Mouse (Mus musculus) inflammation-experienced regulatory T-cells, adult 6 months (primary cell): ENCODE data around the gene Sufu. TPM values are rescaled to one million over a fixed set of nuclear protein-coding genes. Genes with fewer than 3 reads are reported as not detected.

Experiments
- ATAC-seq: one replicate; pipeline ENCODE4 v1.8.0; 2017
- polyA plus RNA-seq, 3 experiments: library from polyadenylated mRNA; unstranded; fragments of 100-300 nt; shearing (Covaris generic); gene quantifications; one replicate each; pipeline ENCODE4 v1.2.1; 2017

The Sufu gene
- polyA plus RNA-seq, 3 experiments from 2014 or later = 10.7 to 13.6 (median 12.5) TPM

DNA sequence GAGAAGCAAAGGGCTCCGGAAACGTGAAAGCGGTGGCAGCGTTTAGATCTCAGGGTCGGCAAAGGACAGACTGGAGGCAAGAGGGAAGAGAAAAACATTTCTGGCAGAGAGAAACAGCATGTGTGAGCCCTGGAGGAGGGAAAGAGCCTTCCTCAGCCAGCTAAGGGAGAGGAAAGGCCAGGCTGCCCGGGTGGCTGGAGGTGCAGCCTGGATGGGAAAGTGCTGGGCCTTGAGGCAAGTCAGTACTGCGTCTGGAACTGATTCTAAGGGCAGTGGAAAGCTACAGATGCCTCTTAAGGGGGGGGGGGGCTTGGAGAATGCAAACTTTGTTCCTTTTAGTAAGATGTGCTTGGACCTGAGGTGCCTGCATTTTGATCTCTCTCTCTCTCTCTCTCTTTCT lies 37.0 kb downstream of the Sufu start:
- no peak for ATAC-seq

DNA sequence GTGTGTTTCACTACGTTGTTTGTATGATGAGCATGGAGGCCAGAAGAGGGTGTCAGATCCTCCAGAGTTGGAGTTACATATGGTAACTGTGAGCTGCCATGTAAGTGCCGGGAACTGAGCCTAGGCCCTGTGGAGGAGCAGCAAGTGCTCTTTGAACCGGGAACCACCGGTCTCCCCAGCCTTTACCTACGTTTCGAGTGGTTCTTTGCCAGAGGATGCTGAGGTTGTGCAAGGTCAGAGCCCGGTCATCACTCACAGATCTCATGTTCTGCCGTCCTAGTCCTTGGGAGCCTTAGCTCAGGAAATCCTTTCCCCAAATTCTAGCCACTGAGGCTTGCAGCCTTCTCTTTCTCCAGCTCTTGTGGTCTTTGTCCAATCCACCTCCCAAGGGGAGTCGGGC lies 37.5 kb downstream of the Sufu start:
- ATAC-seq = no peak

DNA sequence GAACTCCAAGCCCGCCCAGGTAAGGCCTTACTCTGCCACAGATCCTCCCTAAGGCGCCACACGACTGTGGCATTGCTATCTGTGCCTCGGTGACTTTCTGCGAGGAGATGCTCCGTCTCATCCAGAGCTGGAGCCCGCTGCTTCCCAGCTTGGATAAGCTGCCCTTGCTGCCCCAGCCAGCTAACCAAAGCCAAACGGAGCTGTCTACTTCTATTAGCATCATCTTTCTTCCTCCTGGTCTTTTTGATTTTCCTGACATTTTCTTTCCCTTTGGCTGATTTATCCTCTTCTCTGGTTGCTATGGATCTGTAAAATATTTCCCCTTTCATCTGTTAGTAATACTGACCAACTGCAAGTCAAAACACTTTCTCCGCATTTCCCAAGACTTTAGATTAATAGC lies 37.9 kb downstream of the Sufu start:
- no peak for ATAC-seq

DNA sequence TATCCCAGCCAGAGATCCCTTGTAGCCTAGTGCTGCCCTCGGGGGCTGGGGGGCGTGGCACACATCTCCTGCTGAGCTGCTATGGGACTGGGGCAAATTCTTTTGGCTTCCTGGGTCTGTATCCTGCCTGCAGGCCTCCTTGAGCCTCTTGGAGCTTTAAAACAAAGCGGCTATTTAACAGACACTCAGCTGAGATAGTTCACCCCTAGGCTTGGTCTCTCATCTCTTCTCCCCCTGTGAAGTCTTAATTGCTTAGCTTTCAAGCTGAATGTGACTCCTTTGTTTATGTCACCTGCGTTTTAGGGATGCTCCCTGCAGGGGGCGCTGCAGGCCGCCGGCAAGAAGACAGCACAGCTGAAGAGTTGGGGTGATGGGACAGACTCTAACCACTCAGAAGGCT lies 38.8 kb downstream of the Sufu start:
- no peak for ATAC-seq

DNA sequence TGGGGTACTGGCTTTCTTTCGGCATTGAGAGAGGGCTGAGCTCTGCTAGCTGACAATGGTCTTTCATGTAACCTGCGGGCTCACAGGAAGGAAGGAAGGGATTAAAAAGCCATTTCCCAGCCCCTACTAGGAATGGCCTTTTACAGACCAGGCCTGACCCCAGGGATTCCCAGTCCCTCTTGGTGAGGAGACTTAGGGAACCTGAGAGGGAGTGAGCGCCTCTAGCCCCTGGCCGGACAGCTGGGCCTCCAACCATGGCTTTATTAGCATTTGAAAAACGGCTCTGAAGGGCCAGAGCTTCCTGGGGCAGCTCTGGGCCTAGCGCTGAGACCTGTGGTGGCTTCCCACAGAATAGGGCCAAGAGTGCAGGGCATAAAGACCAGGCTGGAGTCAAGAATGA lies 46.8 kb downstream of the Sufu start:
- no peak for ATAC-seq

DNA sequence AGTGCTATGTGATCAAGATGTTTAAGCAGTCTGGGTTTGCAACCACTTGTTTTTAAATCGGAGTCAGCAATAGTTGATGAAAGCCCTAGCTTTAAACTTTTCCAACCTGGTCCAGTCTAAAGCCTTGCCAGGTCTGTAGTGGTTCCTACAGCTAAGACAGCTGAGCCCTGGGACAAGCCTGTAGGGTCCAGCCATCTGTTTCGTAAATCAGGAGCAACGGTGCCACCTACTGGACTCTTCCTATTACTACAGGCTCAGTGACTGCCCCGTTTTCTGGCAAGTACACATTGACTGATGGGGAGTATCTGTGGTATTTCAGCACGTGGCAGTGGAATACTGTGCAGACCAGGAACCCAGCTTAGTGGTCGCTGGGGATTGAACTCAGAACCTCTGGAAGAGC lies 47.5 kb downstream of the Sufu start:
- no peak for ATAC-seq

DNA sequence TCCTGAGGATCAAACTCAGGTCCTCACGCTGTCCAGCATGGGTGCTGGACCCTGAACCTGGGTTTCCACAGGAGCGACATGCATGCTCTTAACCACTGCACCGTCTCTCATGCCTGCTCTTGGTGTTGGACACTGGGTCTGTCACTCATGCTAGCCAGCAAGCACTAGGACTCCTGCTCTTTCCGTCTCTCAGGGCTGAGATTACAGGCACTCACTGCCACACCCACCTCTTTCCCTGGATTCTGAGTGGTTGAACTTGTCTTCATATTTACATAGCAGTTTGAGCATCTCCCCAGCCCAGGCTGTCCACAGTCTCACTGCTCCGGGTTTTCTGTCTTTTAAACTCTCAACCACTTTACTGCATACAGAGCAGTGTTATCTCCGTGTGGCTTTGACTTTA lies 48.9 kb downstream of the Sufu start:
- no peak for ATAC-seq

DNA sequence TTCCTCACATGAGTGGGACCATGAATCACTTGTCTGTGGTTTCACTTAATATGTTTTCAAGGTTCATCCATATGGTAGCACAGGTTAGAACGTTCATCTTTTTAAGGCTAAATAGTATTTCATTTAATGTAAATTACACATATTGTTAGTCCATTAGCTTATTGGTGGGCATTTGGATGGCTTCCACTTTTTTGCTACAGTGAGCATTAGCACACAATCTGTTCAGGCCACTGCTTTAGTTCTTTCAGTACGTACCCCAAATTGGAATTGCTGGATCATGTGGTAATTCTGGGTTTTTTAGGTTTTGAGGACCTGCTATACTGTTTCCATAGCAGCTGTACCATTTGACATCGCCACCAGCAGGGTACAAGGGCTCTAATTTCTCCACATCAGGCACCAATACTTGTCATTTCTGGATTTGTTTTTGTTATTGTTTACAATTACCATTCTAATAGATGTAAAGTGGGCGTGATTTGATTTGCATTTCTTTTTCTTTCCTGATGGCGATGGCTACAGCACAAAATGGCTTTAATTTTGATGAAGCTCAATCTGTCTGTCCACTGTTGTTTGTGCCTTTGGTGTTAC lies 49.8 kb downstream of the Sufu start:
- ATAC-seq = no peak

DNA sequence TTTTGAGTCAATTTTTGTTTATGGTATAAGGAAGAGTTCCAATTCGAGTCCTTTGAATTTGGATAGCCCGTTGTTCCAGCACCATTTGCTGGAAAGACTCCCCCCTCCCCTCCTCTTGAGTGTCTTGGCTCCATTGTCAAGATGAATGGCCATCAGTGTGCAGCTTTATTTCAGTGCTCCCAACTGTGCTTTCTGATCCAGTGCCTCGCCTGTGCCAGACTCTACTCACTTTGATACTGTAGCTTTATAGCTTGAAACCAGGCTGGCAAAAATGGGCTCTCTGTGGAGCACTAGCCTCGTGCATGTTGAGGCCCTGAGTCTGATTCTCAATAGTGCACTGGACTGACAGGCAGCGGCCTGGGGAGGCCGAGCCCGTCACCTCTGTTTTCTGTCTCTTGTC lies 50.4 kb downstream of the Sufu start:
- ATAC-seq = no peak

DNA sequence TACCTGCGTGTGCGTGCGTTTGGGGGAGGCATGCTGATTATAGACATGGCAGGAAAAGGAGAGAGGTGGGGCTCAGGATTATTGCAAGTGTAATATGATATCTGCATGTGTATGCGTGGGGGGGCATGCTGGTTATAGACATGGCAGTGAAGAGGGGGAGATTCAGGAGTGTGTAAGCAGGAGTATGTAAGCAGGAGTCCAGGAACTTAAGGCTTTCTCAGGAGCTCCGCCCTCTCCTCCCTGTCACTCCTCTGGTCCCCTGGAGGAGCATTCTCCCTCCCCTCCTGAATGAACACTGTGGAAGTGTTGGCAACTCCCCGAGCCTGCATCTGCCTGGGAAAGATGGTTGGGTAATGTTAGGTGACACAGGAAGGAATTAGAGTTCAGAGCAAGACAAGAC lies 51.2 kb downstream of the Sufu start:
- ATAC-seq = no peak

DNA sequence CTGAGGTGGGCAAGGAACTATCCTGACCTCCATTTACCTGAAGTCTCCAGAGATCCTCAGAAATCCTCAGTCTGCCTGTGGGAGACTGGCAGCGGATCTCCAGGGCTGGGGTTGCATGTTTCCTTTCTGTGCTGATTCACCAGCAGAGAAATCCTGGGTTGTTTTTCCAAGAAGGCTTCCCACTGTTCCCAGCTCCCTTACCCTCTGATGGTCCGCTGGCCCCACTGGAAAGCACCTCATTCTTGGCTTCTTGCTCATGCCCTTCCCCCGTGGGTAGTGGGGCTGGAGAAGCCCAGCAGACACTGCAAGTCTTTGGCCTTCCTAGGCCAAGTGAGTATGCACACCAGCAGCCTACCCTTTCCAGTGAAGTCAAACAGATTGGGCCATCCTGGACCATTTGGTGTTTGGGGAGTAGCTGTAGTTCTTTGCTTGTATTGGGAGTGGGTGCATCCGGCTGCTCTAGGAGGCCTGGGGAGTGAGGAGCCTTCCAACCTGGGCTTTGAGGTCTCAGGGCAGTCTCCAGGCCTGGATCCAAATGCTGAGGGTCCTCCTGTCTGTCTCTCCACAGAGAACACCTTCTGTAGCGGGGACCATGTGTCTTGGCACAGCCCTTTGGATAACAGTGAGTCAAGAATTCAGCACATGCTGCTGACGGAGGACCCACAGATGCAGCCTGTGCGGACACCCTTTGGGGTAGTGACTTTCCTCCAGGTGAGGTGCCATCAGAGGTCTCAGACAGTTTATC lies 52.7 kb downstream of the Sufu start:
- no peak for ATAC-seq

DNA sequence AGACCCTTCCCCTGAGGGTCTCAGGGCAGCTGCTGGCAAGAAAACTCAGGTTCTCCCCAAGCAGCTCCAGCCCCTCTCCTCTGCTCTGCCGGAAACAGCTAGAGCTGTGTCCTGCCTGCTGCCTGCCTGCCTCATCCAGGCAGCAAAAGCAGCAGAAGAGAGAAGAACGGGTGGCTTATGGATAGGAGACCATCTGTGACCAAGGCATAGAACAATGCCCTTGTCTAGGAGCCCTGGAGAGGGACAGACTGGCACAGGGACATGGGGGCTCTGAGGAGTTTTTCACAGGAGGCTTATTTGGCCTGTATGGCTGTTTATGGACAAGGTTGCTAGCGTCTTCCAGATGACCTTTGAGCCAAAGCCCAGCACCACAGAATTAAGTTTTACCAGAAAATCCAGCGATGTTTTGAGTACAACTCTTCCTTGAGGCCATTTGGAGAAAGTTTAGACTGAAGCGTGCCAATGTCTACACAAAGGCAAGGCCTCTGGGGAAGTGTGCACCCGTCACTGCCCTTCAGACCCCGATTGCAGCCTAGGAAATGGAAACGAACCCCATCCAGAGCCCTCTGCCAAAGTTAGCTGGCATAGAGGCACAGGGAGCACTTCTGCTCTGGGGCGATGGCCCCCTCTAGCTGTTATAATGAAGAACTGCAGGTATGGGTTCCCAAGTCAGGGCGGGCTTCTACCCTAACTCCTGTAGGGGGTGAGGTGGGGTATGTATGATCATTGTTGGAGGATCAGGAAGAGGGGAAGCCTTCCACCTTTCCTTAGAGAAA lies 55.5 kb downstream of the Sufu start:
- ATAC-seq = peak; percentile 46

DNA sequence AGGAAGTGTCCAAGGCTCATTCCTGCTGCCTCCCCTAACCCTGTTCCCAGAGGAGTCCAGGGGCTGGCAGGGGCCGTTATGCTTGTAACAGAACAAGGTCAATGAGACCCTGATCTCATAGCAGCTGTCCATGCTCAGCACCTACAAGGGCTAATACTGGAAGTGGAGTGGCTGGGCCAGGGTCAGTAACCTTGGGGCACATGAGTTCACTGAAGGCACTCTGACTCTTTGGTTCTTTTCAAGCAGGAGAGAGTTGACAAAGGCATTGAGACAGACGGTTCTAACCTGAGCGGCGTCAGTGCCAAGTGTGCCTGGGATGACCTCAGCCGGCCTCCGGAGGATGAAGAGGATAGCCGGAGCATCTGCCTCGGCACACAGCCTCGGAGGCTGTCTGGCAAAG lies 56.2 kb downstream of the Sufu start:
- no peak for ATAC-seq

DNA sequence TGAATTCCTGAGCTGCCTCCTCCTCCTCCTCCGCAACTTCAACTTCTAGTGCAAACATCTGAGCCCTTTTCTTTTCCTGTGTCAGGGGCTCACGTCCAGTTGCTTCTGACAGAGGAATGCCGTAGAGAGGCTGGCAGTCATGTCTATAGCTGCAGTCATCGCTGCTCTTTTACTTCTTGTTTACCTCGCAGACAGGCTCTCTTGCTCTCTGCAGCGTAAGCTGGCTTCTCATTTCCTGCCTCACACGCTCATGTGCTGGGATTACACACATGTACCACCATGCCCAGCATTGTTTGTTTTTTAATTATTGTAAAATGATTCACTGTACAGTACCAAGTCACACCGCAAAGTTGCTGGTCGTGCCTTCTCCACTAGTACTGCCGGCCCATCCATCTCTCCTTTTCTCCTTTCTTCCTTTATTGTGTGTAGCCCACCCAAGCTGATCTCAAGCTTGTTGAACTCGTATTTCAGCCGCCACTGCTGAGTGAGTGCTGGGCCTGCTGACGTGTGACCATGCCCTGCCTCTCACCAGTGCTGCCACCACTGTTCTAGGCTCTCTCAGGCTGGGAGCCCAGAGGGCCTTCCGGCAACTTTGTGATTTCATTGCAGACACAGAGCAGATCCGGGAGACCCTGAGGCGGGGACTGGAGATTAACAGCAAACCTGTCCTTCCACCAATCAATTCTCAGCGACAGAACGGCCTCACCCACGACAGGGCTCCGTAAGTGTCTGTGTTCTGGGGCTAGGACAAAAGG lies 57.6 kb downstream of the Sufu start:
- no peak for ATAC-seq

DNA sequence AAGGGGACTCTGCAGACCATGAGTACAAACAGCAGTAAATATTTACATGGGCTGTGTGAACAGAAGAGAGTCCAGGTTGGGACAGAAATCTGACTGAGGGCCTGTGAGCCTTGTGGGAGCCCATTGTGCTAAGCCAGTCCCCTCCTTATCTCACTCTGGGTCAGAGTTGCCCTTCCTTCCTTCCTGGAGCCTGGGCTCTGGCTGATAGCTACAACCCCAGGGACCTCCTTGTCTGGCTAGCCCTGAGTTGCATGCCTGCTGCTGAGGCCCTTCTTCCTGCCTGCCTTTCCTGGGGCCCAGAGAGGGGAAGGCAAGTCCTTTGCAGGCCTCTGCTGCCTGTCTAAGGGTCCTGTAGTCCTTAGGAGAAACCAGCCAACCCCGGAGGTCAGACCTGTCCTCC lies 58.3 kb downstream of the Sufu start:
- ATAC-seq = no peak

DNA sequence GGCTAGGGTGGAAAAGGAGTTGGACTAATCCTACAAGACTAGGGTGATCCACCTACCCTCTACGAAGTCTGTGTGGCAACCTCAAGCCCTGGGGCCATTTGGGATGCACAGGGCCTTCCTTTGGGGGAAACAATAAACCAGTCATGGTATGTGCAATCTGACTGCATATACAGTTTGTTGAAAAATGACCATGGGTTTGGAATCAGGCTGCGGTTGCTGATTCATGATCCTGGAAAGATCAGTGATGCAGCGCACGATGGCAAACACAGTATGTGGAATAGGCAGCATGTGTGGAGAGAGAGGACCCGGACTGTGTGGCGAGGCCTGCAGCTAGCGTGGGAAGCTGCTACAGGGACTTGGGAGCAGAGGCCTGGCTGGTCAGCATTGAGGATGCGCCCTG lies 58.9 kb downstream of the Sufu start:
- ATAC-seq = no peak

DNA sequence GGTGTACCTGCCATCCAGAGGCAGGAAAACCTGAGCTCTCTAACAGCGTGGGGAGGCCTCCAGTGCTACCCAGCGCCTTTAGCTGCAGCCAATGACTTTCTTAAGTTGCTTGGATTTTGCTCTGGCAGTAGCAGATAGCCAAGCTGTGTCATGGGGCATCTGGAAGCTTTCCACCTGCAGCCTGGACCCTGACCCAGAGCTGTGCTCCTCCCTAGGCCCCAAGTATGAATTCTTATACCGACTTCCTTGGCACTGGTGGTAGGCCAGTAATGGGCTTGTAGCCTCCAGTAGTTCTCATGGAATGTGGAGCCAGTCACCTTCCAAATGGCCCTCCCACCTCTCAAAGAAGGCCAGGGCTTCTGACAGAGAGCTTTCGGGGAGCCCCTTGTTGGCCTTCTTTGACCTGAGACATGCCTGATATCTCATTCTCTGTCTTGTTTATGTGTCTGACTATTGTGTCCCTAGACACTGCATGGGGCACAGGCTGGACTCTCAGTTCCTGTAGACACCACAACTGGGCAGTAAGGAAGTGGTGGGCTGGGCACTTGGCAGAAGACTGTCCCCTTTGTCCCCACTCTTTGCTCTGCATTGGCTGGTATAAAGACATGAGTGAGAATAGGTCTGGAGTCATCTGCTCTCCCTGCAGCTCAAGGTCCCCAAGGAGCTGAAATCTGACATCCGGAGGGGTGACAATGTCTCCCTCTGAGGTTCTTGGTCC lies 59.5 kb downstream of the Sufu start:
- ATAC-seq = no peak

DNA sequence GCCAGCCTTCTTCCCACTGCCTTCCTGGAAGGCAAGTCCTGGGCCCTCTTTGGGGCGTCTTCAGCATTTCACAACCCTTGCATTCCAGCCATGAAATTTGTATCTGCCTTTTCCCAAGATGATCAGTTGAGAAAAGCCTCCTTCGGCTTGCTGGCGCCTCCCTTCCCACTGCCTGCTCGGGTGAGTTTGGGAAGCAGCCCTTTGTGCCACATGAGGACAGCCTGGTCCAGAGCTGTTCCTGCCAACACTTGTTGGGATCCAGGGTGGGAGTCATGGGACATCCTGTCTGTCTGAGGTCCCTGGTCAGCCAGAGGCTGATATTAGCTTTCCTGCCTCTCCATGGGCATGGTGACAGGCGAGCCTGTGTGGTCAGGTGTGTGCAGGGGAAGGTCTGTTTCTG lies 61.1 kb downstream of the Sufu start:
- ATAC-seq = no peak

DNA sequence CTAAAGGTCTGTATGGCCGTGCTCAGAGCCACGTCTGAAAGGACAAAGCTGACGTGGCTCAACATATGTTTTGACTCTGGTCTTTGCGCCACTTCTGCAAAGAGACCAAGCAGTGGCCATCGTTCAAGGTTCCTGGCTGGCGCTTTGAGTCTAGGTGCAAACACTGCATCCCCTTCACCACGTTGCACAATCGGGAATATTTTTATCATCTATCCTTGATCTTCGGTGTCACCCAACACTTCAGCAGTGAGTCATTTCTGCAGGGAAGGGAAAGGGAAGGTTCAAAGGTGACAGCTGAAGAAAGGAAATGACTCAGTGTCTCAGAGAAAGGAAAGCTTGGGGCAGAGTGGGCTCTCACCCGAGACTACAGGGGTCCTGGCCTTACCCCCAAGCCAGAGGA lies 62.6 kb downstream of the Sufu start:
- no peak for ATAC-seq

DNA sequence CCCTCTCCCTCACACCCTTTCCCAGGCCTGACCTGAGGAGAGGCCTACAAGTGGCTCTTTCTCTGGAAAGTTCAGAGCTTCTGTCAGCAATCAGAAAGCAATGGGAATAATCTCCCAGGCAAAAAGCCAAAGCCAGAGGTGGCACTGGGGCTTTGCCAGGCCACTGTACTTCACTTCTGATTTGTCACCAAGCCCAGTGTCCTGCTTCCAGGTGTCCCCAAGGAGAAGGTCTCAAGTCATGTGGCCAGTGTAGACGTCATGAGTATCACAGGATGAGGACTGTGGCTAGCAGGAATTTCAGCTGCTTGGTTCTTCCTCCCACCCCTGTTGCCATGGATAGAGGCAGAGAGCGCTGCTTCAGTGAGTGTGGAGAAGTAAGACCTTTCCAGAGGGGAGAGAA lies 63.2 kb downstream of the Sufu start:
- no peak for ATAC-seq

DNA sequence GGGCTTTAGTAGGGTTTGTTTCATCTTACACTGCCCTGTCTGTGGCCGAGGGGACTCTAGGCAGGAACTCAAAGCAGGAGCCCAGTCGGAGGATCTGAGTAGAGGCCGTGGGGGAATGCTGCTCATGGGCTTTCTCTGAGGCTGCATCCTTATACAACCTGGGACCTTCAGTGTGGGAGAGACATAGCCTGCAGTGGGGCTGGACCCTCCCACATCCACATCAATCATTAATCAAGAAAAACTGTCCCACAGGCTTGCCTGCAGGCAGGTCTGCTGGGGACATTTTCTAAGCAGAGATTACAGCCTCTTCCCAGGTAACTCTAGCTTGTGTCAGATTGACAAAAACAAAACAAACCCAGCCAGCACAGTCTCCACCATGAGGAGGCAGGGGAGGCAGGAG lies 65.9 kb downstream of the Sufu start:
- no peak for ATAC-seq

DNA sequence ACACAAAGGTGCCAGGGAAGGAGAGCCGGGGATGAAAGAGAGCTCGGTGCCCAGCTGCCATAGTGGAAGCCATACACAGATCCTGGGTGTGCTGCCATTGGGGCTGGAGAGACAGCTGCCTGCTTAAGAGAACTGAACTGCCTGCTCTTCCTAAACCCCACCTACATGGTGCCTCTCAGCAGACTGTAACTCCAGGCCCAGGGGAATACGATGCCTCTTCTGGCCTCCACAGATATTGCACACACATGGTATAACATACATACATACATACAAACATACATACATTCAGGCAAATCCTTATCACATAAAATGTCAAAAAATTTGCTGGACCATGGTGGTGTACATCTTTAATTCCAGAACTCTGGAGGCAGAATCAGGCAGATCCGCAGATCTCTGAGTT lies 66.8 kb downstream of the Sufu start:
- ATAC-seq = no peak

DNA sequence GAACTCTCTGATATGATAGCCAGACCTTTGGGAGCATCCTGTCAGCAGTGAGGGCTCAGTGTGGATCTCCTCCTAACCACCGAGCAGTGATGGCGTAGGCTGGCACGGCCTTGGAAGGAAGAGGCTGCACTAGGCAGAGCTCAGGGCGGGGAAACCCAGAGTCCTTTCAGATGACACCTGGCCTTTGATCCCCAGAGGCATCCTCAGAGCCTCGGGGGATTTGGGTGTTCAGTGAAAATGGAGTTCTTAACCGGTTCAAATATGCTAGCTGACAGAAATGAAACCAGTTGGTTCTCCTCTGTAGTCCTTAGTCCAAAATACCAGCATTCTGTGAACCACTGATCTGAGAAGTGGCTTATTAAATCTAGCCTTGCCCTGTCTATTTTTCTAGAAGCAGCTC lies 69.5 kb downstream of the Sufu start:
- peak; percentile 57 for ATAC-seq
